Mouse (Mus musculus) heart, adult 8-10 months (tissue): ENCODE measurements around the gene Srsf1. TPM values are rescaled to one million over a fixed set of nuclear protein-coding genes. Genes with fewer than 3 reads are reported as not detected.

ENCODE experiments used
- DNase-seq: peaks from one replicate; pipeline ENCODE4 v3.0.0; 2022; ENCODE audit warnings: low spot score
- total RNA-seq, 4 experiments: library from RNA; stranded (reverse); gene quantifications; 2 replicates each; pipeline ENCODE4 v1.2.4; 2022

Gene Srsf1
- total RNA-seq, result 100 to 1,000 TPM in 3 of 4 experiments, 10 to 100 TPM in 1; 97.6 to 103 (median 102) TPM

DNA sequence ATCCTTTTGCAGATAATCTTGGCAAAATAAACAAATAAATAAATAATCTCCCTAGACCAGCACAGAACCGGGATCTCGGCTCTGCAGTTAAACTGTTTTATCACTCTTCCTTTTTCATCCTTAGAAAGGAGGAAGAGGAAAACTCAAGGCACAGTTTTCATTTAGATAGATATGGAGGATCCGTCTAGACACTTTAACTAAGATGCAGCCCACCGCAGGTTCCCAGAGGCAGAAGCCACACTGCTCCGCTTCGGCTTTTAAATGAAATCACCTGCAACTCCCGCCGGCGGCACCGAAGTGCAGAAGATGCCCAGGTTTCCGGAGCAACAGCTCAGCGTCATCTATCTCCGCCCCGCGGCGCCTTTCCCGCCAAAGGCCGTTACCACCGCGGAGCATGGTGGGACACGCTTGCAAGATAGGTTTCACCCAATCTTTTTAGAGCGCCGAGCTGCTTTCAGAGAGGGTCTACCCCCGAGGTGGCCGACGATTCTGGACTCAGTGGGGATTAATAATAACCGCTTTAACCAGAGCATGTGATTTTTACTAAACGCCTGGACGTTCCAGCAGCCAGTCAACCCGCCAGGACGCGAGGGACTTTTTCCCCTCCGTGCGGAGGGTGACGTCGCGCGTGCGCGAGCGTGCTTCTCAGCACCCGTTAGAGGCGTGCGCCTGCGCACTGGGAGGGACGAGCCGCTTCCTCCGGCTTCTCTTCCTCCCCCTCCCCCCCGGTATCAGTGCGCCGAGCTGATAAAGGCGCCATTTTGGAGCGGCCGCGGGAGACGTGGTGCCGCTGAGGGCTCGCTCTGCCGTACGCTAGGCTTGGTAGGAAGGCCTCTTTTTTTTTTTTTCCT is at the start of gene Srsf1:
Gene Srsf1, plus strand, starts transcription at position 430 of the 851 bp plus-strand sequence.
- DNase-seq, result peak; percentile 97

DNA sequence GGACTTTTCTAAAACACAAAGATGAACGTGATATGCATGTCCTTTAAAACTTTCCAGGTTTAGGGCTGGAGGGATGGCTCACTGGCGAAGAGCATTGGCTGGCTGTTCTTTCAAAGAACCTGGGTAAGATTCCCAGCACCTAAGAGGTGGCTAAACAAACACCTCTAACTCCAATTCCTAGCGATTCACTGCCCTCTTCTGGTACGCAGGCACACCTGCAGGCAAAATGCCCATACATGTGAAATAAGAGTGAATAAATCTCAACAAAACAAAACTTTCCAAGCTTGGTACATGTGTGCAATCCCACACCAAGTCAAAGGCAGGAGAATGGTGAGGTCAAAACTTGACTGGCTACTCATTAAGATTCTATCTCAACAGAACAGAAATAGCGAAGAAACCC is 47.4 kb upstream of the Srsf1 start:
- no peak for DNase-seq

- DNase-seq, result no peak
Measured at GRCm38 (mm10) chr11:88002738-88003137, 44.4 kb upstream of the Srsf1 start.

DNA sequence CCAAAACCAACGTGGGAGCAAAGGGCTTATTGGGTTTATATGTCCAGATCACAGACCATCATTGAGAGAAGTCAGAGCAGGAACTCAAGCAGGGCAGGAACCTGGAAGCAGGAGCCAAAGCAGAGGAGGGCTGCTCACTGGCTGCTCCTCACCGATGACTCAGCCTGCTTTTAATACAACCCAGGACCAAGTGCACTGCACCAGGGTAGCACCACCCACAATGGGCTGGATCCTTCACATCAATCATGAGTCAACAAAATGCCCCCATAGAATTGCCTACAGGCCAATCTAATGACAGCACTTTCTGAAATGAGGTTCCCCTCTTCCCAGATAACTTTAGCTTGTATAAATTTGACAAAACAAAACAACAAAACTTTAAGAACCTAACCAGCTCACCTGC is 43.0 kb upstream of the Srsf1 start:
- DNase-seq, result no peak

DNA sequence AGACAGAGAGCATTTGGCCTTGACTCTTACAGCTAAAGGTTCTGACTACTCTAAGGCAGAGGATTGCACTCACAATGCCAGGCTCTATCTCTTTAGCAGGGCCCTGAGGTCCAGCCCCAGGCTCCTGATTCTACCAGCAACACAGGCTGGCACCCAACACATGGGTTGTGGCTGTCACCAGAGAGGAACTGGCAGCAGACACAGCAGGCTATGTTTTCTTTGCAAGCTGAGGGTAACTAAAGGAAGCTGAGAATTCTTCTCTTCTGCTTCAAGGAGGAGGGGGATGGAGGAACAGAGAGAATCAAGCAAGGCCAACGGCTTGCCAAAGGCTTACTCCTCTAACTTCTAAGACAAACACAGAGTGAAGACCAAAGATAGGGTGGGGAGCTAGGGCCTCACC is 38.5 kb upstream of the Srsf1 start:
- DNase-seq, result no peak

DNA sequence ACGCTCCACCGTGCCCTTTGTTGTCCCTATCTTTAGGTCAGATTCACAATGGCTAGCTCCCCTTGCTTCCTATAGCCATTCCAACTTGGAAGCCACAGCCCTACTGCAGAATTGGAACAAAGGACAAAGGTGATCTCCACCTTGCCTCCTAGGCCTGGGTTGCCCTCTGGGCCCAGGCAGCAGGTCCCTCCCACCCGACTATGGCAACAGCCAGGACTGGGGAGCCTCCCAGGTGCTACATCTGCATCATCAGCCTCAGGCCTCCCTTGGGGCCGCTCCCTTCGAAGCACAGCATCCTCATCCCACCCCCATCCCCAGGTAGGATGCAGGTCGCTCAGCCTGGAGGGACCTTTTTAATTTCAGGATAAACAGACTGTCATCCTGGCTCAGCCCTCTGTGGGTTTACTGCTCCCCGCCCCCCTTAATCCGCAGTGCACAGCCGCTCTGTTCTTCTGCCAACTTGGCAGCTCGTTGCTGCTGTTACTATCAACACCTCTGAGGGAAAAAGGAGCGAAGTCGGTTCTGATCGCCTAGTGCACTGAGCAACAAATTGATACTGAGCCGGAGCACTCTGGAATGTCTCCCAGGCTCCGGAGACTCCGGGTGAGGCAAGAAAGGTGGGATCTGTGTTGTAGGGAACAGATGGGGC is 37.5 kb upstream of the Srsf1 start:
- no peak for DNase-seq

- no peak for DNase-seq
Measured at GRCm38 (mm10) chr11:88011208-88011913, 35.8 kb upstream of the Srsf1 start.

GRCm38 (mm10) chr11:88011914-88012419 is 35.2 kb upstream of the Srsf1 start:
- DNase-seq, result no peak

DNA sequence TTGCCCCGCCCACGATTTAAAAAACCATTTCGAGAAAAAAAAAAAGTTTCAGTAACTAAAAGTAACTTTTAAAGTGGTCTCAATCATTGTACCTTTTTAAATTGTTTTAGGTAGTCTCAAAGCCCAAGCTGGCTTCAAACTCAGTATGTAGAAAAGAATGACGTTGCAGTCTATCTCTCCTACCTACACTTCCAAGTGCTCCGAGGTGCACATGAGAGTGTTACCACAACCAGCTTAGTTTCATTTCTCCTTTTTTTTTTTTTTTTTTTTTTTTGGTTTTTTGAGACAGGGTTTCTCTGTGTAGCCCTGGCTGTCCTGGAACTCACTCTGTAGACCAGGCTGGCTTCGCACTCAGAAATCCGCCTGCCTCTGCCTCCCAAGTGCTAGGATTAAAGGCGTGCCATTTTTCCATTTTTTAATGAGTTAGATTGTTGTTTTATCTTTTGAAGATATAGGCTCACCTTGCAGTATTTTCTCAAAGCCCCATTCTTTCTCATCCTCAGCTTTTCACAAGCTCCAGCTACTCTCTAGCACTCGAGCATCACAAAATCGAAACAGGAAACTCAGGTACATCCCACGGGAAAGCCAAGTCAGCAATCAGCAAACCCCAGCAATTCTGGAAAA is 34.4 kb upstream of the Srsf1 start:
- DNase-seq, result no peak

DNA sequence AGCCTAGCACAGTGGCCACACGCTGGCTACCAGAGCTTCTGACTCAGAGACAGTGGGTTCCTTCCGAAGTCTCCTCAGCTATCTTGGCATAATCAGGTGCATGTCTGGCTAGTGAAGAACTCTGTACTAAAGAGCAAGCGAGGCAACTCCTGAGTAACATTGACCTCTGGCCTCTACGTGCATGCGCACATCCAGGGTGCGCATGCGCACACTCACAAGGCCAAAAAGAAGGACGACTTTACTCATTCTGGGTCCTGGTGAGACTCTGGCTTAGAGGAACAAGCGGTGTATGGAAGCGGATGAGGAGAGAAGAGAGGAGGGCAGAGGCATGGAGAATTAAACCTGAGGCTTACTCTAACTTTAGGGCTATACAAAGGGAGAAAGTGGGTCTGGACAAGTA is 33.5 kb upstream of the Srsf1 start:
- DNase-seq, result no peak

GRCm38 (mm10) chr11:88015161-88015560 is 32.0 kb upstream of the Srsf1 start:
- DNase-seq, result no peak

DNA sequence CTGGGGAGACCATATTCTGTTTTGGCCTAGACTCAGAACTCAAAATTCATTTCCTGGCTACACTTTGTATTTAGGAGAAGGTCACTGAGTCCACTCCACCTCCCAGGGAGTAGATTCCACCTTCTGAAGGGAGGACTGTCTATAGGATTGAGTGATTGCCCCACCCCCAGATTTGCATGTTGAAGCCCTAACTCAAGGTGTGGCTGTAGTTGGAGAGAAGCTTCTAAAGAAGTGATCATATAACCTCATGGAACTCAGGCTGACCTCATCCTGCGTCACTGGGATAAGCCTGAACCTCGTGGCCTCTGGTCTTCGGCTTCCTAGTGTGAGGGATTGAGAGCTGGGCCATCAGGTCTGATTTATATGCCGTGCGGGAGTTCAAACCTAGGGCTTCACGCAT is 31.4 kb upstream of the Srsf1 start:
- no peak for DNase-seq

GRCm38 (mm10) chr11:88023933-88024332 is 23.2 kb upstream of the Srsf1 start:
- no peak for DNase-seq

GRCm38 (mm10) chr11:88027391-88028035 is 19.7 kb upstream of the Srsf1 start:
- DNase-seq, result no peak

DNA sequence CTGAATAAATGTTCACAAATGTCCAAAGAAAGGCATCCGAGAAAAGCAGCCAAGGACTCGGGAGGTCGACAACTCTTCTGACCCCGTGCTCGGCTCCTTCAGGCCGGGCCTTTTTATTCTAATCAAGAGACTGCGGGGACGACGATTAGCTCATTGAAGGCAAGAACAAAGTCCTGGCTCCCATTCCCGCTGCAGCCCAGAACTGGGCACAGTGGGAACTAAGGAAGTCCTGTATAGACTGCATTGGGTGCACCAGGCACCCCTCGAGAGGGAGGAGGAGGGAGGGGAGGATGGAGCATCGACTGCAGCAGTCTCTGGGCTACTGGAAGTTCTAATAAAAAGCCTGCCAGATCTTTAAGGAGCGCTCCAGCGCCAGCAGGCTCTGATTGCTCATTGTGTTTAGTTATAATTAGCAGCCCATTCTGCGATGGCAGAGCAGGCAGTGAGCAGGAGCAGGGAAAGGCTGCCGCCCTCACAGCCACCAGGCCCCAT is 18.9 kb upstream of the Srsf1 start:
- DNase-seq, result no peak

- DNase-seq, result no peak
Measured at GRCm38 (mm10) chr11:88030219-88030618, 17.0 kb upstream of the Srsf1 start.

DNA sequence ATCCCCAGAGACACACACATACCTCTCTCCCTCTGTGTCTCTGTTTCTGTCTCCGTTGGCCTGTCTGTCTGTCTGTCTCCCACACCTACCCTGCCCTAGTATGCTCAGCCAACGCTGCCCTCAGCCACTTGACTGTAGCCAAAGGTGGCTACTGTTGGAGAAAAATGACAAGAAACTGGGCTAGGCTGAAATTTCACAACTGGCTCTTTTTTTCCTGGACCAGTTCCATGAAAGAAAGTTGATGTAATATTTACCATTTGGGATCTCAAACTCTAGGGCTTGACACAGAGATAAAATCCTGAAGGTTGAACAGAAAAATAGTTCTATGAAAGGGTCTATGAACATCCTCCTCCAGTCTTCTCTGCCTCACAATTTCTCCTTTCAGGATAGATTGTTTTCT is 16.3 kb upstream of the Srsf1 start:
- no peak for DNase-seq

- no peak for DNase-seq
Measured at GRCm38 (mm10) chr11:88031753-88032152, 15.4 kb upstream of the Srsf1 start.

DNA sequence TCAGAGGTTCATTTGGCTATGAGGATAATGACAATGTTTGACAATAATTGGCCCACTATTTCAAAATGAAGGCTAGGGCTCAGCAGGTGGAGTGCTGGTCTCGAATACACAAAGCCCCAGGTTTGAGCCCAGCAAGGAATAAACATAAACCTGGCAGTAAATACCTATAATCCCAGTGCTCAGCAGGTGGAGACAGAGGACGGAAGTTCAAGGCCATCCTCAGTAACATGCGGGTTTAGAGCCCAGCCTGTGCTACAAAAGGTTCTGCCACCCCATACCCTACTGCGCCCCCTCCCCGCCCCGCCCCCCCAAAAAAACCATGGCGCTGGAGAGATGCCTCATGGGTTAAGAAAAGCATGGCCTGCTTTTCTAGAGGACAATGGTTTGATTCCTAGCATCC is 11.2 kb upstream of the Srsf1 start:
- no peak for DNase-seq

DNA sequence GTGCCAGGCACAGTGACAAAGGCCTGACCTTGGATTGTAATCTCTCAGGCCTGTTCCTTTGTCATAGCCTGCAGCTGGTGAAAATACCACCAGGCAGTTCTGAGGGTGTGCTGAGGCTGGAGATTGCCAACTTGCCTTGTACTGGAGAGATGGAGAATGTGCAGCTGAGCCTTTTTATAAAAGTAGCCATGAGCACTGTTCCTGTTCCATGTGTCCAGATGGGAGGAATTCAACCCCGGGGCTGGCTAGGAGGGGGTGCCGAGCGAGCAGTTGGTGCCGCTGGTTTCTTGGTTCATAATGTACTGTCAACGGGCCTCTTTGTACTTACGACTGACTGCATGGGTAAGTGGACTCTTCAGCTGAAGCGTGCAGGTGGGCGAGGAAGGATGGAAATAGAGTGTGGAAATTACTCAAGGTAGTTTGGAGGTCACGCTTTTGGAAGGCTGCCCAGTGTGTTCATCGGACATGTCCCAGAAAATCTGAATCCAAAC is 10.4 kb upstream of the Srsf1 start:
- no peak for DNase-seq

DNA sequence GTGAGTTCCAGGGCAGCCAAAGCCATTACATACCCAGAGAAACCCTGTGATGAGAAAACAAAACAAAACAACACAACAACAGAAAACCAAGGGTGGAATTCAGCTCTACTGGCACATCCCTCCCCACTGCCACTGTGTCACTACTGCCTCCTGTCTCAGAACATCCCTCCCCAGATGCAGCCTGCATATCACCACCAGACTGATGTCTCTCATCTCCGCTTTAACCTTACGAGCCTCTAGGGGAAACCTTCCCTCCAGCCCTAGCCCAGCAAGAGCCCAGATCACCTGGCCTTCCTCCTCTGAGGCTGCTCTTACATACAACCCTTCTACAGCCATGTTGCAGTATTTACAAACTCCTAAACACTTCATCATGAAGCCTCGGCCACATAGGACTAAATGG is 9.8 kb upstream of the Srsf1 start:
- no peak for DNase-seq
